Mouse (Mus musculus): Measurements from ENCODE around the gene Dnaaf2. TPM values are rescaled to one million over a fixed set of nuclear protein-coding genes. Genes with fewer than 3 reads are reported as not detected.
"Not testable (repeated sequence)": the region's sequence is repeated elsewhere in the genome, so short reads cannot be mapped to it uniquely, and the experiment has no call there.

Gene Dnaaf2
- polyA plus RNA-seq, 1 experiment from 2014 or later = 10.9 TPM

DNA sequence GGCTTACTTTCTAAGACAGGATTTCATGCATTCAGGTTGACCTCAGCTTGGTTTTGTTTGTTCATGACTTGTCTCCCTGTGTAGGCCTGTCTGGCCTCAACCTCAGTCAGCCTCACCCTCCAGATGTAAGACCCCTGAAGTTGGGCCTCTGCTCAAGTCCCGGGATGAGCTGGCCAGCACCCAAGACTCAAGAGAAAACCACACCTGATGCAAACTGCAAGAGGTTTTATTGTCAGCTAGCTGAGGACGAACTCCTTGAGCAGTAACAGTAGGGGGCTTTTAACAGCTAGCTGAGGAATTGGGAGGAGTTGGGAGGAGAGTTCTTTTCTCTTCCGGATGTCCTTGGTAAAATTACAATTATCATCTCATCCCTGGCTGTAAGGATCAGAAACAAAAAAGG, 20.7 kb downstream of the Dnaaf2 start:
- no peak overlapping the region for H3K4me3 ChIP-seq
- 0 out of 2 replicates have a peak, but pooled peaks cover 3% of the 10 kb centered on the region for H3K4me1 ChIP-seq
- WGBS = 77% methylated on average over 3 of the region's 3 CpGs
- no peak overlapping the region for H3K27ac ChIP-seq (replicated peaks)
- H3K27me3 ChIP-seq = no peaks in the 10 kb centered on the region
- H3K9ac ChIP-seq (replicated peaks) = no peak overlapping the region
- ATAC-seq (replicated peaks) = no peak
- H3K4me2 ChIP-seq (replicated peaks) = no peak overlapping the region
- H3K36me3 ChIP-seq = peaks cover 3% of the 10 kb centered on the region; the same call in 1 of the 2 replicates
- H3K9me3 ChIP-seq = no peaks in the 10 kb centered on the region

DNA sequence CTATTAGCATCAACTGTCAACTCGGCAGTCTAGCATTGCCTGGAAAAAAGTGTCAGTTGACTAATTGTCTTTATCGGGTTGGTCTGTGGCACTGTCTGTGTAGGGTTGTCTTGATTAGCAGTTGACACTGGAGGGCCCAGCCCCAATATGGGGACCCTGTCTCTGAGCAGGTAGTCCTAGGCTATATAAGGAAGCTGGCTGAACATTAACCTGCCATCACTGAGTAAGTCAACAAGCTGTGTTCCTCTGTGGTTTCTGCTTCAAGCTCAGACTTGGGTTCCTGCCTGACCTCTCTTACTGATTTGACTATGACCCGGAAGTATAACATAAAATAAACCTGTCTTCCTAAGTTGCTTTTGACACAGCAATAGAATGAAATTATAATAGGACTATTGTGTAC, 22.3 kb downstream of the Dnaaf2 start:
- Histone ChIP-seq H3K4me1 (no peaks in the 10 kb centered on the region), H3K9ac (replicated peaks) (no peak overlapping the region), H3K27me3 (no peaks in the 10 kb centered on the region), H3K4me2 (replicated peaks) (no peak overlapping the region), H3K4me3 (no peak overlapping the region), H3K9me3 (no peaks in the 10 kb centered on the region), H3K27ac (replicated peaks) (no peak overlapping the region), H3K36me3 (no peaks in the 10 kb centered on the region)
- ATAC-seq (replicated peaks) = no peak
- 93% methylated on average over 3 of the region's 3 CpGs for WGBS

DNA sequence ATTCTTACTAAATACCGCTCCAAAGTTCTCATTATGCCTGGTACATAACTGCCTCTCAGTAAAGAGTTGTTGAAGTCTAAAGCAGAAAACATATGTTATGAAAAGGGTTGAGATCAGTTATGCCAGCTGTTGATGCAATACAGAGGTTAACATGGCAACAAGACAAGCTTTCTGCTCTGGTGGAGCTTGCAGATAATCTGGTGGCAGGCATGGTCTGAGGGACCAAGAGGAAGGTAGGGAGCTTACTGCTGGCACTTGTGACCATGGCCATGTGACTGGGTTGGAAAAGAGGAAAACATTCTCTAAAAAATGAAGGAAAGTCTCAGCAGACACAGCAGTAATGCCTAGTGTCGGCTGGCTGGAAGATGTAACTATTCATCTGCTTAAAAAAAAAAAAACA, 26.9 kb downstream of the Dnaaf2 start:
- Histone ChIP-seq H3K9ac (replicated peaks) (no peak overlapping the region), H3K27ac (replicated peaks) (no peak overlapping the region), H3K36me3 (no peaks in the 10 kb centered on the region), H3K4me2 (replicated peaks) (no peak overlapping the region), H3K9me3 (no peaks in the 10 kb centered on the region), H3K4me1 (peaks cover 18% of the 10 kb centered on the region), H3K4me3 (no peak overlapping the region), H3K27me3 (no peaks in the 10 kb centered on the region)
- WGBS = 96% methylated on average over 2 of the region's 2 CpGs
- ATAC-seq (replicated peaks) = no peak

DNA sequence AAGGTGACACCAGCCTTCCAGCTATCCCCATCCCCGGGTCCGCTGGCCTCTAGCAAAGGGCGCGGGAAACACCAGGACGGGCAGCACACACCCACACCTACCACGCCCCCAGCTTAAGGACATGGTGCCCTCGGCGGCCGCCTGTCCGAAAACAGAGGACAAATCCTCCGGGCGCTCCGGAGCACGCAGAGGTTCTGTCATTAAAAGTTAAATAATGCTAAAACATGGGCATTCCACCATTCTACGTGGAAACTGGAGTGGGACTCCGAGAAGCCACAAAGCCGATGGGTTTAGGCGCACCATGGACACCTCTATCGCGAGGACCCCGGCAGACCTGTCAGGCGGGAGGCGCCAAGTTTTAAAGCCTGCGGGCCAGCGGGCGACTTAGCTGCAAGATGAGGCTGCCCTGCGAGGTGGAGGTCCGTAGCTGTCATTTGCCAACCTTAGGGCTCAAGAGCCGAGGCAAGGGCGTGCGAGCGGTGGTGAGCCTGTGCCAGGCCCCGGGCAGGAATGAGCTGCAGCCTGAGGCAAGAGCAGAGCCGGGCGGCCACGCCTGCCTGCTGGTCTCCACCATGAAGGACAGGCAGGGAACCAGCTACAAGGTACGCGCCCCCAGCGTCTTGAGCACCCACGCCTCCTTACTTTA, 29.6 kb downstream of the Dnaaf2 start, which contains the start of gene Lrr1:
TSS of gene Lrr1 (plus strand) at position 354 of the 646 bp plus-strand sequence.
- no peaks in the 10 kb centered on the region for H3K27me3 ChIP-seq
- H3K9ac ChIP-seq (replicated peaks) = peak within 1 kb of the TSS; percentile 76
- H3K36me3 ChIP-seq = no peaks in the 10 kb centered on the region
- H3K4me2 ChIP-seq (replicated peaks) = peak within 1 kb of the TSS; percentile 90
- H3K27ac ChIP-seq (replicated peaks) = peak within 1 kb of the TSS; percentile 80
- no peaks in the 10 kb centered on the region for H3K9me3 ChIP-seq
- H3K4me1 ChIP-seq = peaks cover 18% of the 10 kb centered on the region
- peak; percentile 95 for ATAC-seq (replicated peaks)
- WGBS = under 1% methylated on average over 40 of the region's 40 CpGs
- peak within 1 kb of the TSS; percentile 89 for H3K4me3 ChIP-seq

DNA sequence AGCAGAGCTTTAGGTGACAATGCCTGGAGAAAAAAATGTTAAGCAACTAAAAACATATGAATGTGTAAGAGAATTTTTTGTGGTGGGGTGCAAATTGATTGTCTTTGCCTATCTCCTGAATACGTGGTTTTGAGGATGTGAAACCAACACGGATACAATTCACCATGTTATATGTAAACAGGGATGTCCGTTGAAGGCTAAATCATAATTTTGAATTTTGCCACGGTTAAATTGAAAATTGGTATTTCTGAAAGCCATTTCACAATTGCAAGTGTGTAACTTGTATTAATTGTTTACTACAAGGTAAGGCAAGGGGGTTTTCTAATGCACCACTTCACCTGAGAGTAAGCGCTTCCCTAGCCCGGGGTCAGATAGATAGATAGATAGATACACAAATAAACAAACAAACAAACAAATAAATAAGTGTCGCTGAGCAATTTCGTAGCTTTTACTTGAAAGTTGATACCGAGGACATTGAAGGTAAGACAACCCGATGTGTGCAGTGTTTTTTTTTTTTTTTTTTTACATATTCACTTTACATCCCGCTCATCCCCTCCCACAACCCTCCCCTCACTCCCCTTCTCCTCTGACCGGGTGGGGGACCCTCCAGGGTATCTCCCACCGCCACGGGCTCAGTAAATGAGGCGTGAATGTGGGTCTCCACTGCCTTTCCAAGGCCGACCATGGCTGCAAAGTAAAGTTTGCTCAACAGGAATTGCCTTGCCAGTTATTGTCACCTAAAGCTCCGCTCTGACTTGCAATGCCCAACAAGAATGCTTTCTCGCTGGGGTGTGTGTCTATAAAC, 30.4 kb downstream of the Dnaaf2 start:
- Histone ChIP-seq H3K9me3 (no peaks in the 10 kb centered on the region), H3K9ac (replicated peaks) (peak overlapping the region; percentile 76), H3K4me2 (replicated peaks) (peak overlapping the region; percentile 90), H3K27ac (replicated peaks) (peak overlapping the region; percentile 80), H3K4me3 (peak overlapping the region; percentile 89), H3K4me1 (peaks cover 18% of the 10 kb centered on the region), H3K36me3 (no peaks in the 10 kb centered on the region), H3K27me3 (no peaks in the 10 kb centered on the region)
- peak; percentile 57 for ATAC-seq (replicated peaks)
- WGBS = 9% methylated on average over 18 of the region's 18 CpGs

DNA sequence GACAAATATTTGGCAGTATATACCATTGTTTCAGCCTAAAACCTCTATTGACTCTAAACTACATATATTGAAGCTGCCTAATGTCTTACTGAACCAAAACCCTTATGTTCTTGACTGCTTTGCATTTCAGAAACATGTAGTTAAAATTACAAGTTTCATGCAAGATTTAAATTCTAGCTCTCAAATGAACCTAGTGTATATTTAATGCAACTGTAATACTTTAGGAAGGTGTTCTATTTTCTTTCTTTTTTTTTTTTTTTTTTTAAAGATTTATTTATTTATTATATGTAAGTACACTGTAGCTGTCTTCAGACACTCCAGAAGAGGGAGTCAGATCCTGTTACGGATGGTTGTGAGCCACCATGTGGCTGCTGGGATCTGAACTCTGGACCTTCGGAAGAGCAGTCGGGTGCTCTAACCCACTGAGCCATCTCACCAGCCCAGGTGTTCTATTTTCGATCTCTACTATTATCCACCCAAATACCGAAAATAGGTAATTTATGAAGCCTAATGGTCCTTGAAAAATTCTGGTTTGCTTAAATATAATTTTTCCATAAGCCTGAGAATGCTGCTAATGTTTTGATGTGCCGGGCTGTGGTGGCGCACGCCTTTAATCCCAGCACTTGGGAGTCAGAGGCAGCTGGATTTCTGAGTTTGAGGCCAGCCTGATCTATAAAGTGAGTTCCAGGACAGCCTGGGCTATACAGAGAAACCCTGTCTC, 31.2 kb downstream of the Dnaaf2 start:
- not testable (repeated sequence) for H3K27me3 ChIP-seq; ATAC-seq (replicated peaks); H3K36me3 ChIP-seq; H3K27ac ChIP-seq (replicated peaks); H3K9me3 ChIP-seq; H3K9ac ChIP-seq (replicated peaks)
- 64% methylated on average over 8 of the region's 8 CpGs for WGBS
- Histone ChIP-seq H3K4me1 (peaks cover 18% of the 10 kb centered on the region), H3K4me2 (replicated peaks) (peak overlapping the region; percentile 90; the same call in 1 of the 2 replicates), H3K4me3 (peak overlapping the region; percentile 89; the same call in 1 of the 2 replicates)

DNA sequence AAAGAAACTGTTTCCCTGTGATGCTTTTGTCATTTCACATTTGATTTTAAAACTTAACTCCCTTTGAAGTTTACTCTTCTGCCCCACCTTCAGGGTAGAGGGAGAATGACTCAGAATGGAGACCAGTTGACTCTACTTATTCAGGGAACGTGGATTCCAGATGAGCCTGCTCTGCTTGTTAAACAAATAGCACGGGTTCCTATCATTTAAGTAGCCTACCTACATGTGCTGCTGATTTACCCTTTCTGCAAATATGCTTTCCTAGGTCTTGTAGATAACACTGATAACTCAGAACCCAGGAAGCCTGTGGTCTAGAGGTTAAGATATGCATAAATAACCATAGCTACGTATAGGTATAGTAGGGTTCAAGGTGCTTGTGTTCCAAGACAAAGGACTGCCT, 33.3 kb downstream of the Dnaaf2 start:
- no peak for ATAC-seq (replicated peaks)
- no peaks in the 10 kb centered on the region for H3K27me3 ChIP-seq
- 58% methylated on average over 3 of the region's 3 CpGs for WGBS
- H3K4me2 ChIP-seq (replicated peaks) = no peak overlapping the region
- no peak overlapping the region for H3K27ac ChIP-seq (replicated peaks)
- H3K36me3 ChIP-seq = no peaks in the 10 kb centered on the region
- H3K4me3 ChIP-seq = no peak overlapping the region
- H3K4me1 ChIP-seq = peaks cover 14% of the 10 kb centered on the region
- H3K9ac ChIP-seq (replicated peaks) = no peak overlapping the region
- no peaks in the 10 kb centered on the region for H3K9me3 ChIP-seq

DNA sequence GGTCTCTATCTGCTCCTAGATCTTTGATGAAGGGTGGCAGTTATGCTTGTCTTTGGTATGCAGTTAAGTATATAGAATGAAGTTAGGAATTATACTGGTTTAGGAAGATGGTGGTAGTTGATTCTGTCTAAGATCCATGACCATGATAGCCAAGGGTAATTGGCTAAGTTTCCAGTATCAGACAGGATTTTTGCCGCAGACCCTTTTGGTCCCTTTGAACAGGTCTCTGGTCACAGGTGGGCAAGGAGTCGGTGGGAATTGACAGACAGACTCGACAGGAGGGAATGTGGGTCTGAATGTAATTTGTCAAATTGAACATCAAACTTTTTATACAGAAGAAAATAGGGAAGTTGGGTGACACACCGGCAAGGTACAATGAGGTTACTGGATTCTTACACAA, 34.6 kb downstream of the Dnaaf2 start:
- H3K36me3 ChIP-seq; H3K4me2 ChIP-seq (replicated peaks); H3K9me3 ChIP-seq; H3K27ac ChIP-seq (replicated peaks); H3K9ac ChIP-seq (replicated peaks); H3K4me1 ChIP-seq; ATAC-seq (replicated peaks); H3K27me3 ChIP-seq; H3K4me3 ChIP-seq: not testable (repeated sequence)
- 78% methylated on average over 4 of the region's 4 CpGs for WGBS

DNA sequence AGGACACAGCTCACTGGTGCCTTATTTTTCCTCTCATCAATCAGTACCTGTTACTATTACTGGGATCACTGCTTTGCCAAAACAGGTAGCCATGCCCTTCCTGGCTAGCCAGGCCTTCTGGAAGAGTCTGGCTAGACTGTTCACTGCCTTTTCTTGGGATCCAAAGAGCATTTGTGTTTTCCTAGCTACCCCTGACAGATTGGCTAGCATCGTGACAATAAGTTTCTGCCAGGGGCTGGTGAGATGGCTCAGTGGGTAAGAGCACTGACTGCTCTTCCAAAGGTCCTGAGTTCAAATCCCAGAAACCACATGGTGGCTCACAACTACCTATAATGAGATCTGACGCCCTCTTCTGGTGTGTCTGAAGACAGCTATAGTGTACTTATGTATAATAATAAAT, 37.6 kb downstream of the Dnaaf2 start:
- H3K27me3 ChIP-seq; H3K4me2 ChIP-seq (replicated peaks); H3K9me3 ChIP-seq; ATAC-seq (replicated peaks); H3K4me3 ChIP-seq; H3K9ac ChIP-seq (replicated peaks); H3K27ac ChIP-seq (replicated peaks): not testable (repeated sequence)
- peaks cover 13% of the 10 kb centered on the region for H3K4me1 ChIP-seq
- H3K36me3 ChIP-seq = peaks cover 19% of the 10 kb centered on the region
- 75% methylated on average over 2 of the region's 2 CpGs for WGBS

DNA sequence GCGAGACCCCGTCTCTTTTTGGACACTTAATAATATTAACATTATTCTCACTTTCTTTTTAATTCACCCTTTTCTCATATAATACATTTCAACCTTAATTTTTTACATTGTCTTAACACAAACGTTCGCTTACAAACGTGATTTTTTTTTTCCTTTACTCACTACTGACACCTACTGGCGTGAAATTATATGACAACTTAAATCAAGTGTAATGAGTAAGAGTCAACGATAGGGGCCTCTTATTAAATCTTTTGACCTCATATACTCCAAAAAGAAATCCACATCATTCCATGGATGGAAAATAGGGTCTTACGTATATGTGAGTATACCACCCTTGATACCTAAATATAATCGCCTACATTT, 38.7 kb downstream of the Dnaaf2 start:
- Histone ChIP-seq H3K9me3 (no peaks in the 10 kb centered on the region), H3K4me2 (replicated peaks) (no peak overlapping the region; the same call in 1 of the 2 replicates), H3K36me3 (peaks cover 21% of the 10 kb centered on the region), H3K27ac (replicated peaks) (peak overlapping the region; percentile 70; the same call in 1 of the 2 replicates), H3K27me3 (no peaks in the 10 kb centered on the region), H3K9ac (replicated peaks) (no peak overlapping the region), H3K4me3 (peak overlapping the region; percentile 59), H3K4me1 (peaks cover 13% of the 10 kb centered on the region)
- 3% methylated on average over 9 of the region's 9 CpGs for WGBS
- no peak for ATAC-seq (replicated peaks)

DNA sequence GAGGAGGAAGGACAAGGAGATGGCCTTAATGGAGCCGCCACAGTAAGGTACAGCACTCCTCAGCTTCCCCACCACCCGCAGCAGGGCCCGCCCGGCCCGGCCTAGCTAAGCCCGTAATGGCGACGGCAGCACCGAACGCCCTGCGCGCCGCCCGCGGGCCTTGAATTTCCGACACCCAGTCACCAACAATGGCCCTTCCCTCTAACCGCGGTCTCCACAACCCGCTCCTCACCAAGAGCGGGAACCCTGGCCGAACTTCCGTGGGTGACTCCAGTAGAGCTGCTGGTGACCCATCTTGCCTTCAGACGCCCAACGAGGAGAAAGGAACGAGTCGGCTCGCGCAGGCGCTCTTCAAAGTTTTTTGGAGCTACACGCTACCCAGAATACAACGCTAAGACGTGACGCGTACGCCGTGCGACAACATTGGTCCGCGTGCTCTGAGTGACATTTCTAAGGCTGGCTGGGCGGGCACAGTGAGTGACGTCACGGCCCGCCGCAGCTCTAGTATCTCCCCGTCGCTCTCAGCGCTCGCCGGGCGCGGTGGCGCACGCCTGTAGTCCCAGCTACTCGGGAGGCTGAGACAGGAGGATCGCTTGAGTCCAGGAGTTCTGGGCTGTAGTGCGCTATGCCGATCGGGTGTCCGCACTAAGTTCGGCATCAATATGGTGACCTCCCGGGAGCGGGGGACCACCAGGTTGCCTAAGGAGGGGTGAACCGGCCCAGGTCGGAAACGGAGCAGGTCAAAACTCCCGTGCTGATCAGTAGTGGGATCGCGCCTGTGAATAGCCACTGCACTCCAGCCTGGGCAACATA, 39.3 kb downstream of the Dnaaf2 start, which contains the start of gene Rps29:
TSS of gene Rps29 (minus strand) at position 422 of the 813 bp plus-strand sequence.
- under 1% methylated on average over 60 of the region's 68 CpGs for WGBS
- Histone ChIP-seq H3K27ac (replicated peaks) (peak within 1 kb of the TSS; percentile 94), H3K9ac (replicated peaks) (peak within 1 kb of the TSS; percentile 77), H3K4me3 (peak within 1 kb of the TSS; percentile 59), H3K4me2 (replicated peaks) (peak within 1 kb of the TSS; percentile 51), H3K4me1 (peaks cover 13% of the 10 kb centered on the region), H3K36me3 (peaks cover 21% of the 10 kb centered on the region)
- peak; percentile 99 for ATAC-seq (replicated peaks)
- not testable (repeated sequence) for H3K9me3 ChIP-seq, H3K27me3 ChIP-seq
